Mouse (Mus musculus) CH12.LX (cell line): ENCODE data around the gene Aaas. TPM values are rescaled to one million over a fixed set of nuclear protein-coding genes. Genes with fewer than 3 reads are reported as not detected.
A peak's percentile ranks its signal among the peaks of the same experiment; 100 is the strongest.

Experiments used
- DNase-seq: peaks from one replicate; pipeline ENCODE4 v3.0.0-alpha.2; 2013; ENCODE audit errors: extremely low read depth
- H3K27ac ChIP-seq: 2 replicates; pipeline ENCODE4 v1.5.1; 2012; ENCODE audit warnings: low read depth, mild to moderate bottlenecking, control low read depth, moderate library complexity; ENCODE audit not compliant: insufficient read depth
- H3K27me3 ChIP-seq: replicated peaks from 2 replicates; pipeline ENCODE3; 2012; ENCODE audit warnings: inconsistent platforms
- H3K36me3 ChIP-seq, 2 experiments: replicated peaks in 1 of 2; 2 replicates each; pipeline versions ENCODE3 to v1.6.1; 2012; ENCODE audit warnings: inconsistent platforms in 1 of 2, low read length in 1 of 2, mild to moderate bottlenecking in 1 of 2, mixed read lengths in 1 of 2, moderate library complexity in 1 of 2; ENCODE audit not compliant: control insufficient read depth in 1 of 2, insufficient read depth in 1 of 2
- H3K4me1 ChIP-seq, 2 experiments: 2 replicates each; pipeline ENCODE4 v1.6.1; 2012; ENCODE audit warnings: inconsistent platforms in 1 of 2, moderate library complexity in 1 of 2; ENCODE audit not compliant: insufficient read depth in 2 of 2, control insufficient read depth in 1 of 2
- H3K4me2 ChIP-seq: 2 replicates; pipeline ENCODE4 v1.6.1; 2012; ENCODE audit warnings: low read depth, mild to moderate bottlenecking, control low read depth; ENCODE audit not compliant: poor library complexity, insufficient read depth, severe bottlenecking
- H3K4me3 ChIP-seq, 3 experiments: fragments of 150-350 bp in 1 of 3; sonication (generic) in 1 of 3; replicated peaks in 1 of 3; 2 replicates each; pipeline versions ENCODE3 to v1.5.1; 2011 to 2012; ENCODE audit warnings: low read depth in 2 of 3, low read length in 2 of 3, mild to moderate bottlenecking in 2 of 3, moderate library complexity in 2 of 3, control low read depth in 1 of 3, improper control_type of control experiment in 1 of 3, inconsistent platforms in 1 of 3, mixed read lengths in 1 of 3; ENCODE audit not compliant: poor library complexity in 1 of 3
- H3K79me2 ChIP-seq: replicated peaks from 2 replicates; pipeline ENCODE4 v1.6.1; 2012; ENCODE audit warnings: mild to moderate bottlenecking, moderate library complexity; ENCODE audit not compliant: control insufficient read depth, poor library complexity, insufficient read depth, severe bottlenecking; ENCODE audit errors: extremely low read depth
- H3K9ac ChIP-seq: 2 replicates; pipeline ENCODE4 v1.6.1; 2012; ENCODE audit warnings: low read depth, mild to moderate bottlenecking, control low read depth, moderate library complexity; ENCODE audit not compliant: insufficient read depth
- H3K9me3 ChIP-seq: replicated peaks from 2 replicates; pipeline ENCODE3; 2012; ENCODE audit warnings: low read length, inconsistent platforms, mixed read lengths
- BHLHE40 ChIP-seq: IDR thresholded peaks from 2 replicates; pipeline ENCODE4 v1.6.1; 2011; ENCODE audit warnings: mild to moderate bottlenecking, low read depth, low read length, improper control_type of control experiment
- CHD1 ChIP-seq: IDR thresholded peaks from 2 replicates; pipeline ENCODE4 v1.6.1; 2012; ENCODE audit warnings: low read depth, low read length, improper control_type of control experiment, inconsistent platforms
- CHD2 ChIP-seq: IDR thresholded peaks from 2 replicates; pipeline ENCODE4 v1.6.1; 2011; ENCODE audit warnings: low read length, improper control_type of control experiment
- CTCF ChIP-seq, 2 experiments: IDR thresholded peaks in 1 of 2; conservative IDR thresholded peaks in 1 of 2; 2 replicates each; pipeline ENCODE4 v1.5.1; 2011 to 2012; ENCODE audit warnings: low read depth in 2 of 2, low read length in 2 of 2, improper control_type of control experiment in 1 of 2, inconsistent platforms in 1 of 2, mild to moderate bottlenecking in 1 of 2, moderate library complexity in 1 of 2
- ELF1 ChIP-seq: IDR thresholded peaks from 2 replicates; pipeline ENCODE4 v1.6.1; 2014; ENCODE audit warnings: low read depth, mild to moderate bottlenecking, inconsistent platforms, low read length, improper control_type of control experiment
- EP300 ChIP-seq: IDR thresholded peaks from 2 replicates; pipeline ENCODE4 v1.6.1; 2011; ENCODE audit warnings: low read length, improper control_type of control experiment
- ETS1 ChIP-seq: conservative IDR thresholded peaks from 2 replicates; pipeline ENCODE4 v1.6.1; 2012; ENCODE audit warnings: low read depth, mild to moderate bottlenecking, inconsistent platforms, low read length, improper control_type of control experiment, moderate library complexity
- IRF4 ChIP-seq: IDR thresholded peaks from 2 replicates; pipeline ENCODE4 v1.6.1; 2014; ENCODE audit warnings: low read depth, mild to moderate bottlenecking, inconsistent platforms, low read length, improper control_type of control experiment
- JUND ChIP-seq: conservative IDR thresholded peaks from 2 replicates; pipeline ENCODE4 v1.6.1; 2011; ENCODE audit warnings: low read depth, low read length, improper control_type of control experiment
- KAT2A ChIP-seq: IDR thresholded peaks from 2 replicates; pipeline ENCODE4 v1.6.1; 2012; ENCODE audit warnings: low read length, improper control_type of control experiment, inconsistent platforms; ENCODE audit not compliant: insufficient replicate concordance
- MAFK ChIP-seq: IDR thresholded peaks from 2 replicates; pipeline ENCODE4 v1.6.1; 2011; ENCODE audit warnings: low read length, improper control_type of control experiment; ENCODE audit not compliant: insufficient replicate concordance
- MEF2A ChIP-seq: IDR thresholded peaks from 2 replicates; pipeline ENCODE4 v1.6.1; 2014; ENCODE audit warnings: low read depth, mild to moderate bottlenecking, inconsistent platforms, low read length, improper control_type of control experiment, borderline replicate concordance
- MXI1 ChIP-seq: IDR thresholded peaks from 2 replicates; pipeline ENCODE4 v1.6.1; 2011; ENCODE audit warnings: mild to moderate bottlenecking, low read depth, low read length, improper control_type of control experiment
- NRF1 ChIP-seq: IDR thresholded peaks from 2 replicates; pipeline ENCODE4 v1.6.1; 2014; ENCODE audit warnings: low read depth, mild to moderate bottlenecking, inconsistent platforms, low read length, improper control_type of control experiment, moderate library complexity
- RAD21 ChIP-seq: IDR thresholded peaks from 2 replicates; pipeline ENCODE4 v1.6.1; 2011; ENCODE audit warnings: low read depth, mild to moderate bottlenecking, low read length, improper control_type of control experiment, moderate library complexity
- SMC3 ChIP-seq: IDR thresholded peaks from 2 replicates; pipeline ENCODE4 v1.6.1; 2011; ENCODE audit warnings: low read depth, low read length, improper control_type of control experiment
- ZC3H11A ChIP-seq: IDR thresholded peaks from 2 replicates; pipeline ENCODE4 v1.6.1; 2012; ENCODE audit warnings: low read depth, mild to moderate bottlenecking, inconsistent platforms, low read length, improper control_type of control experiment
- ZMIZ1 ChIP-seq: IDR thresholded peaks from 2 replicates; pipeline ENCODE4 v1.6.1; 2012; ENCODE audit warnings: low read depth, mild to moderate bottlenecking, inconsistent platforms, low read length, improper control_type of control experiment
- ZNF384 ChIP-seq: IDR thresholded peaks from 2 replicates; pipeline ENCODE4 v1.6.1; 2012; ENCODE audit warnings: low read depth, low read length, improper control_type of control experiment, inconsistent platforms
- dilution Hi-C: fragments of 300-500 bp; cut with MboI; formaldehyde crosslinking; loops from 2 replicates; pipeline ENCODE4 v1.14.3; 2020; ENCODE audit warnings: low sequenced_read_pairs; ENCODE audit not compliant: extremely low pct_unique_long_range_greater_than_20kb, extremely low pct_ligation_motif_present
- in situ Hi-C: fragments of 300-500 bp; cut with MboI; formaldehyde crosslinking; loops from 3 replicates; pipeline ENCODE4 v1.14.3; 2019; ENCODE audit warnings: low sequenced_read_pairs, low pct_ligation_motif_present, low pct_unique_long_range_greater_than_20kb, mixed read lengths
- polyA plus RNA-seq: library from polyadenylated mRNA; unstranded; fragments of >175 nt; gene quantifications from 2 replicates; pipeline ENCODE4 v1.2.1, GENCODE M21; 2012; ENCODE audit warnings: low read depth; ENCODE audit not compliant: insufficient read length
- total RNA-seq, 2 experiments: library from RNA; depleted of rRNA; stranded (reverse); fragments of 300-350 nt in 1 of 2; fragments of >200 nt in 1 of 2; gene quantifications; 2 replicates each; pipeline ENCODE4 v1.2.3; 2012 to 2014

Gene Aaas
- total and polyA plus RNA-seq, 3 experiments = 98.3 to 266 (median 126) TPM

GRCm38 (mm10) chr15:102316263-102316662, 34.3 kb downstream of the Aaas start:
- TF ChIP-seq SMC3 (peak; percentile 83), ZMIZ1 (no peak), RAD21 (peak; percentile 54), MXI1 (no peak), CTCF (conservative IDR thresholded peaks at IDR 0.05 in 1 of 2, IDR thresholded peaks at IDR 0.05 in 1 of 2; ENCODE audit: low read depth in 2 of 2, low read length in 2 of 2) (peak; percentile 69 to 82; a peak in 3 of 4 replicates), ZC3H11A (no peak)

GRCm38 (mm10) chr15:102315292-102315691, 35.3 kb downstream of the Aaas start:
- in situ Hi-C loops (loop anchor here (5.0 kb wide), 2 partner anchors 33 to 78 kb away; no protein-coding TSS in a partner anchor), dilution Hi-C loops (no loop called here)
- H3K4me2 ChIP-seq = no peak overlapping the region
- TF ChIP-seq BHLHE40 = no peak
- TF ChIP-seq NRF1 = no peak
- TF ChIP-seq RAD21 = no peak
- no peak overlapping the region for H3K9ac ChIP-seq
- no peak for DNase-seq
- H3K4me1 ChIP-seq = peaks cover 2 to 29% of the 10 kb centered on the region in 2 experiments; a peak in 2 of 4 replicates
- H3K36me3 ChIP-seq = peaks cover 72 to 84% of the 10 kb centered on the region in 2 experiments
- H3K27ac ChIP-seq = no peak overlapping the region
- H3K4me3 ChIP-seq = no peak overlapping the region
- H3K79me2 ChIP-seq = no peaks in the 10 kb centered on the region
- no peaks in the 10 kb centered on the region for H3K9me3 ChIP-seq
- H3K27me3 ChIP-seq = no peaks in the 10 kb centered on the region

More at GRCm38 (mm10) chr15:102316263-102316662, 34.3 kb downstream of the Aaas start:
- Histone ChIP-seq H3K27ac (0 out of 2 replicates have a peak overlapping the region, but pooled peaks have one; percentile 1), H3K27me3 (no peaks in the 10 kb centered on the region), H3K4me2 (no peak overlapping the region), H3K36me3 (peaks cover 74 to 86% of the 10 kb centered on the region in 2 experiments), H3K9ac (no peak overlapping the region), H3K4me1 (peaks cover under 1 to 21% of the 10 kb centered on the region in 2 experiments; a peak in 2 of 4 replicates), H3K4me3 (no peak overlapping the region), H3K9me3 (no peaks in the 10 kb centered on the region), H3K79me2 (no peaks in the 10 kb centered on the region)
- dilution Hi-C loops = no loop called here
- peak; percentile 82 for DNase-seq
- in situ Hi-C loops = loop anchor here (5.0 kb wide), 2 partner anchors 34 to 79 kb away; no protein-coding TSS in a partner anchor

- Histone ChIP-seq H3K79me2 (no peaks in the 10 kb centered on the region), H3K9me3 (no peaks in the 10 kb centered on the region)
- TF ChIP-seq KAT2A (no peak), CHD2 (peak; percentile 42; the same call in 1 of the 2 replicates), IRF4 (peak; percentile 44; the same call in 1 of the 2 replicates), JUND (0 out of 2 replicates have a peak, but pooled peaks have one; percentile 21), MEF2A (peak; percentile 58), CHD1 (no peak), EP300 (peak; percentile 77), ELF1 (no peak), MXI1 (no peak), MAFK (no peak), ZNF384 (no peak), ETS1 (peak; percentile 19; the same call in 1 of the 2 replicates)
- TF ChIP-seq, all 38 proteins: peak for 6
- no peak overlapping the region for H3K4me3 ChIP-seq
- peaks cover 63 to 86% of the 10 kb centered on the region in 2 experiments for H3K36me3 ChIP-seq
- peaks cover 2 to 33% of the 10 kb centered on the region in 2 experiments; a peak in 2 of 4 replicates for H3K4me1 ChIP-seq
- no peak overlapping the region for H3K27ac ChIP-seq
- dilution Hi-C loops (no loop called here), in situ Hi-C loops (no loop called here)
- H3K27me3 ChIP-seq = no peaks in the 10 kb centered on the region
- no peak overlapping the region for H3K9ac ChIP-seq
- DNase-seq = peak; percentile 84
- 0 out of 2 replicates have a peak overlapping the region, but pooled peaks have one; percentile 14 for H3K4me2 ChIP-seq
Observed at GRCm38 (mm10) chr15:102311489-102311888, 39.1 kb downstream of the Aaas start.
